Mouse (Mus musculus) ZHBTc4 (cell line): ENCODE results near the gene Pbld2.

Source experiments
- DNase-seq: peaks from one replicate; pipeline ENCODE4 v3.0.0-alpha.2; 2011; ENCODE audit warnings: low read depth, low spot score

Gene Pbld2

GRCm38 (mm10) chr10:63062696-63063095, 38.6 kb downstream of the Pbld2 start:
- DNase-seq: no peak

- DNase-seq: no peak
Observed at GRCm38 (mm10) chr10:63063365-63063764, 39.2 kb downstream of the Pbld2 start.

- no peak for DNase-seq
Observed at GRCm38 (mm10) chr10:63064516-63064915, 40.4 kb downstream of the Pbld2 start.

DNA sequence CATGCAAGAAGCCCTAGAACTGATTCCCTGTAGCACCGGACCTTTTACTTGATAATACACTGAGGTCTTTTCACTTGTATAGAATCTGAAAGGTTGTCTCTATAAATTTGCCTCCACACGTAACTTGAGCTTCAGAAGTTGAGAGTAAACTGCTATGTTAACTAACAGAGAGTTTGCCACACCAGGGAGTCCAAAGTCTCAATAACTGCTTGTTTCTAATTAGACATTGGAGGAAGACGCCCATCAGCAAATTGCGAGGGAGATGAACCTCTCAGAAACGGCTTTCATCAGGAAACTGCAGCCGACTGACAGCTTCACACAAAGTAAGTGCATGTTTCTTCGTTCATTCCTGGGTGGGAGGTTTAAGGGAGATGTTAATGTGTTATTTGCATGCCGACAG, 41.4 kb downstream of the Pbld2 start:
- no peak for DNase-seq

- peak; percentile 84 for DNase-seq
Observed at GRCm38 (mm10) chr10:63065988-63066387, 41.9 kb downstream of the Pbld2 start.

DNA sequence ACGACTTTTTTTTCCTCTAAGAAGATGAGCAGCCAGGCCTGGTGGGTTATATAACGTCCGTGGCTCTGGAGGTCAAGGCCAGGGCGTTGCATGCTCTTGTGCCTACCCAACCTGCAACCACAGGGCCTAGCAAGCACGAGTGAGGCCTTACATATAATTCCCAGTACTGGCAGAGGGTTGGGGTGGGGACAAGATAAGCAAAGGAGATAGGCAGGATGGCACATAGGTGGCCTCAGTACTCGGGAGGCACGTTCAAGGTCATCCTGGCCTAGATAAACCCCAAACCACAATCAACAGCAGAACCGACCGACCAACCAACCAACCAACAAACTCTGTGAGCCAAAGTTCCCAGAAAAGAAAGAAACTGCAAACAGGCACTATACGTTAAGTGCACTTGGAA, 62.2 kb downstream of the Pbld2 start:
- DNase-seq: no peak

GRCm38 (mm10) chr10:63089103-63089757, 65.1 kb downstream of the Pbld2 start:
- DNase-seq: peak; percentile 78

DNA sequence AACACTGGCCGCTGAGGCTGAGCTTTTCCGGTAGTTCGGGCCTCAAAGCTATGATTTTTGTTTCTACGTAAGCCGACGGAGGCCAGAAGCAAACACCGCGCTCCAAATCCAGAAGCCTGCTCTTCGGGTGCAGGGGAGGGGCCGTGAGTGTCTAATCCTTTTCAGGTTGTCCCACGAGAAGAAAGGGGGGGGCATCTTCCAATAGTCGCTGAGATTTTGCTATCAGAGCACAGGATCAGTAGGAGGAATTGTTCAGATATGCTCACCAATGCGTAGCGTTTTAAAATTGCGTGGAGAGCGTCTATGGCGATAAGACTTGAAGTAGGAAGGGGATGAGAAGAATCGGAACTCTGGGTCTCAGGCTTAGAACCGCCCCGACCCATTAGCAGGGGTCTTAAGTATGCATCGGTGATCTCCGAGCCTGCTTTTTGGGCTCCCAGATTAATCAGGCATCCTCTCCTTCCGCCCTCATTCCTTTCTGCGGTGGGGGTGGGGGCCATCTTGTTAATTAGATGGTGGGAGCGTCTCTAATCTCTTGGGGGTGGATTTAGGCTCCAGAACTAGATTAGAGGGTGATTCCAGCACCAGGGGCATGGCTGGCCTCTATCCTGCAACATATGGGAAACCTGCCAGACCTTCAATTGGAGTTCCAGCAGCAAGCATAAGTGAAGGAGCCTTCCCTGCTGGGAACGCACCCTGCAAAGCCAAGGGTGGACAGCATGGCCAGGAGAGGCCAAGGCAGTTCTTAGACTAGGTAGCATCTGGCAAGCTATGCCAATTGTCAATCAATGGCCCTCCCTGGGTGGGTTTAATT, 65.8 kb downstream of the Pbld2 start:
- DNase-seq: no peak

- DNase-seq: no peak
Observed at GRCm38 (mm10) chr10:63091915-63092314, 67.8 kb downstream of the Pbld2 start.

GRCm38 (mm10) chr10:63092616-63093550, 68.8 kb downstream of the Pbld2 start:
- no peak for DNase-seq

GRCm38 (mm10) chr10:63096757-63097156, 72.6 kb downstream of the Pbld2 start:
- DNase-seq: no peak

GRCm38 (mm10) chr10:63098191-63098590, 74.1 kb downstream of the Pbld2 start:
- DNase-seq: no peak

GRCm38 (mm10) chr10:63099521-63099920, 75.4 kb downstream of the Pbld2 start, which contains the start of gene Atoh7:
TSS of gene Atoh7 (plus strand) at chr10:63099651.
- DNase-seq: peak; percentile 58

- peak; percentile 89 for DNase-seq
Observed at GRCm38 (mm10) chr10:63099941-63100562, 75.9 kb downstream of the Pbld2 start.

- DNase-seq: no peak
Observed at GRCm38 (mm10) chr10:63100657-63101056, 76.5 kb downstream of the Pbld2 start.
